Comparison of ENCODE assay signal across 8 mouse cellular contexts in genomic region chr13:37453203-37453602, GRCm38 (mm10).
DNase-seq lines count a peak whose midpoint lies in the region; ATAC-seq lines count a peak whose summit lies in the region.

No protein-coding gene starts in this region.

- H3K9me3 ChIP-seq in forebrain, embryonic 11.5 days (ENCODE audit: control insufficient read depth, low read length) = no peaks in the 10 kb centered on the region
- peaks cover 4% of the 10 kb centered on the region; the same call in 1 of the 2 replicates for H3K9me3 ChIP-seq in heart, embryonic 16.5 days (replicated peaks; ENCODE audit: control insufficient read depth, low read length)
- H3K9me3 ChIP-seq in liver, embryonic 15.5 days (replicated peaks) = no peaks in the 10 kb centered on the region
- H3K9me3 ChIP-seq in neural tube, embryonic 11.5 days (ENCODE audit: control insufficient read depth, low read length) = no peaks in the 10 kb centered on the region
- H3K9me3 ChIP-seq in stomach, embryonic 16.5 days (replicated peaks; ENCODE audit: control insufficient read depth, low read length) = peaks cover 5% of the 10 kb centered on the region; the same call in 1 of the 2 replicates

- 7% methylated on average over 13 of the region's 13 CpGs for WGBS in forebrain, embryonic 11.5 days
- WGBS in heart, embryonic 16.5 days = 1% methylated on average over 13 of the region's 13 CpGs
- WGBS in liver, embryonic 15.5 days (ENCODE audit: insufficient replicate concordance) = 3% methylated on average over 13 of the region's 13 CpGs
- WGBS in neural tube, embryonic 11.5 days = 7% methylated on average over 13 of the region's 13 CpGs
- 3% methylated on average over 13 of the region's 13 CpGs for WGBS in stomach, embryonic 16.5 days

- H3K36me3 ChIP-seq in forebrain, embryonic 11.5 days (ENCODE audit: control insufficient read depth, insufficient read depth, low read length) = no peaks in the 10 kb centered on the region
- H3K36me3 ChIP-seq in heart, embryonic 16.5 days (ENCODE audit: control insufficient read depth, insufficient read depth) = peaks cover 2% of the 10 kb centered on the region; the same call in 1 of the 2 replicates
- H3K36me3 ChIP-seq in liver, embryonic 15.5 days (replicated peaks) = no peaks in the 10 kb centered on the region
- H3K36me3 ChIP-seq in neural tube, embryonic 11.5 days (ENCODE audit: control insufficient read depth, insufficient read depth, low read length) = no peaks in the 10 kb centered on the region
- no peaks in the 10 kb centered on the region for H3K36me3 ChIP-seq in stomach, embryonic 16.5 days (ENCODE audit: control insufficient read depth, insufficient read depth, low read length)

- peak overlapping the region; percentile 47; the same call in 1 of the 2 replicates for H3K4me2 ChIP-seq in forebrain, embryonic 11.5 days (ENCODE audit: low read depth, low read length, severe bottlenecking)
- H3K4me2 ChIP-seq in heart, embryonic 16.5 days (ENCODE audit: low read depth, low read length) = peak overlapping the region; percentile 62
- H3K4me2 ChIP-seq in liver, embryonic 15.5 days = peak overlapping the region; percentile 58
- H3K4me2 ChIP-seq in neural tube, embryonic 11.5 days (ENCODE audit: low read depth) = no peak overlapping the region; the same call in 1 of the 2 replicates
- peak overlapping the region; percentile 56 for H3K4me2 ChIP-seq in stomach, embryonic 16.5 days (ENCODE audit: low read depth, low read length)

- no peak overlapping the region for H3K9ac ChIP-seq in forebrain, embryonic 11.5 days (ENCODE audit: low read length)
- peak overlapping the region; percentile 67; the same call in 1 of the 2 replicates for H3K9ac ChIP-seq in heart, embryonic 16.5 days (ENCODE audit: low read length)
- no peak overlapping the region for H3K9ac ChIP-seq in liver, embryonic 15.5 days
- H3K9ac ChIP-seq in neural tube, embryonic 11.5 days (ENCODE audit: low read length) = no peak overlapping the region
- H3K9ac ChIP-seq in stomach, embryonic 16.5 days (ENCODE audit: low read length) = peak overlapping the region; percentile 64

- no peaks in the 10 kb centered on the region for H3K27me3 ChIP-seq in forebrain, embryonic 11.5 days (ENCODE audit: control insufficient read depth, insufficient read depth, low read length)
- no peaks in the 10 kb centered on the region for H3K27me3 ChIP-seq in heart, embryonic 16.5 days (ENCODE audit: control insufficient read depth, insufficient read depth, low read length)
- no peaks in the 10 kb centered on the region for H3K27me3 ChIP-seq in liver, embryonic 15.5 days
- H3K27me3 ChIP-seq in neural tube, embryonic 11.5 days (ENCODE audit: control insufficient read depth, insufficient read depth, low read length) = no peaks in the 10 kb centered on the region
- H3K27me3 ChIP-seq in stomach, embryonic 16.5 days (ENCODE audit: control insufficient read depth, insufficient read depth, low read length) = no peaks in the 10 kb centered on the region

- peak; percentile 80 for ATAC-seq in CD4-positive, CD25-positive, alpha-beta regulatory T cell, adult 4 months
- peak; percentile 84 for ATAC-seq in forebrain, embryonic 11.5 days (replicated peaks; ENCODE audit: low FRiP score)
- peak; percentile 61 for ATAC-seq in heart, embryonic 16.5 days (replicated peaks; ENCODE audit: extremely low read depth, insufficient read depth, low FRiP score)
- peak; percentile 52 for ATAC-seq in liver, embryonic 15.5 days (ENCODE audit: insufficient read depth)
- peak; percentile 71; the same call in 1 of the 2 replicates for ATAC-seq in neural tube, embryonic 11.5 days (ENCODE audit: insufficient read depth, low FRiP score, low TSS enrichment)
- ATAC-seq in stomach, embryonic 16.5 days (ENCODE audit: insufficient read depth, low FRiP score) = peak; percentile 63

- H3K4me1 ChIP-seq in brown adipose tissue, adult 24 weeks (ENCODE audit: control insufficient read depth, insufficient read depth, insufficient read length, low read length) = peaks cover 20% of the 10 kb centered on the region
- H3K4me1 ChIP-seq in forebrain, embryonic 11.5 days (replicated peaks; ENCODE audit: control insufficient read depth, insufficient read depth, low read length) = no peaks in the 10 kb centered on the region; the same call in 1 of the 2 replicates
- peaks cover 55% of the 10 kb centered on the region for H3K4me1 ChIP-seq in heart, embryonic 16.5 days (ENCODE audit: control insufficient read depth, insufficient read depth, low read length)
- peaks cover 44% of the 10 kb centered on the region for H3K4me1 ChIP-seq in liver, embryonic 15.5 days (replicated peaks)
- H3K4me1 ChIP-seq in neural tube, embryonic 11.5 days (ENCODE audit: control insufficient read depth, insufficient read depth, low read length) = no peaks in the 10 kb centered on the region
- H3K4me1 ChIP-seq in stomach, embryonic 16.5 days (ENCODE audit: control insufficient read depth, insufficient read depth, low read length) = peaks cover 47% of the 10 kb centered on the region

- peak; percentile 88 for DNase-seq in forebrain, embryonic 11.5 days (ENCODE audit: low spot score)
- peak; percentile 92 to 93 for DNase-seq in kidney, postnatal 25 days
- peak; percentile 86 for DNase-seq in neural tube, embryonic 11.5 days (ENCODE audit: low spot score)

- H3K4me3 ChIP-seq in brown adipose tissue, adult 24 weeks (ENCODE audit: insufficient read depth, low read depth, low read length) = no peak overlapping the region
- H3K4me3 ChIP-seq in forebrain, embryonic 11.5 days (ENCODE audit: low read depth, low read length) = no peak overlapping the region
- H3K4me3 ChIP-seq in heart, embryonic 16.5 days (ENCODE audit: low read length) = no peak overlapping the region
- 0 out of 2 replicates have a peak overlapping the region, but pooled peaks have one; percentile 34 for H3K4me3 ChIP-seq in liver, embryonic 15.5 days (replicated peaks)
- no peak overlapping the region for H3K4me3 ChIP-seq in neural tube, embryonic 11.5 days (ENCODE audit: low read depth, low read length)
- H3K4me3 ChIP-seq in stomach, embryonic 16.5 days (replicated peaks; ENCODE audit: low read length) = peak overlapping the region; percentile 43

- peak overlapping the region; percentile 65 for H3K27ac ChIP-seq in brown adipose tissue, adult 24 weeks (replicated peaks; ENCODE audit: low read depth, low read length)
- no peak overlapping the region for H3K27ac ChIP-seq in forebrain, embryonic 11.5 days (ENCODE audit: low read depth, low read length)
- peak overlapping the region; percentile 73 for H3K27ac ChIP-seq in heart, embryonic 16.5 days (ENCODE audit: low read length)
- no peak overlapping the region; the same call in 1 of the 2 replicates for H3K27ac ChIP-seq in liver, embryonic 15.5 days (replicated peaks)
- no peak overlapping the region for H3K27ac ChIP-seq in neural tube, embryonic 11.5 days (ENCODE audit: low read depth, low read length)
- H3K27ac ChIP-seq in stomach, embryonic 16.5 days (ENCODE audit: low read length) = peak overlapping the region; percentile 94

Comparison
In these comparisons a context has a peak if more than half of its experiments do, and no peak if none do; other contexts are left out.
1. H3K27ac ChIP-seq: peak in brown adipose tissue, adult 24 weeks (single experiment), heart, embryonic 16.5 days (single experiment) and stomach, embryonic 16.5 days (single experiment); none in forebrain, embryonic 11.5 days (single experiment), liver, embryonic 15.5 days (single experiment) and neural tube, embryonic 11.5 days (single experiment).
2. H3K4me3 ChIP-seq: peak in liver, embryonic 15.5 days (single experiment) and stomach, embryonic 16.5 days (single experiment); none in brown adipose tissue, adult 24 weeks (single experiment), forebrain, embryonic 11.5 days (single experiment), heart, embryonic 16.5 days (single experiment) and neural tube, embryonic 11.5 days (single experiment).
3. H3K9ac ChIP-seq: peak in heart, embryonic 16.5 days (single experiment) and stomach, embryonic 16.5 days (single experiment); none in forebrain, embryonic 11.5 days (single experiment), liver, embryonic 15.5 days (single experiment) and neural tube, embryonic 11.5 days (single experiment).
4. Peak in every context shown above with its lines, with median percentiles within 50 percentile points of each other: ATAC-seq and DNase-seq.